Mouse (Mus musculus) liver, adult 2 months (tissue): Measurements from ENCODE around the gene Adcy10.

ENCODE experiments used
- CTCF ChIP-seq: fragments of 200-500 bp; IDR thresholded peaks from 2 replicates; pipeline ENCODE4 v1.5.1; 2011; ENCODE audit warnings: low read depth, low read length, control low read depth
- POLR2A ChIP-seq: fragments of 200-500 bp; IDR thresholded peaks from 2 replicates; pipeline ENCODE4 v1.6.1; 2011; ENCODE audit warnings: low read length, control low read depth; ENCODE audit not compliant: insufficient read depth; ENCODE audit errors: extremely low read depth

DNA sequence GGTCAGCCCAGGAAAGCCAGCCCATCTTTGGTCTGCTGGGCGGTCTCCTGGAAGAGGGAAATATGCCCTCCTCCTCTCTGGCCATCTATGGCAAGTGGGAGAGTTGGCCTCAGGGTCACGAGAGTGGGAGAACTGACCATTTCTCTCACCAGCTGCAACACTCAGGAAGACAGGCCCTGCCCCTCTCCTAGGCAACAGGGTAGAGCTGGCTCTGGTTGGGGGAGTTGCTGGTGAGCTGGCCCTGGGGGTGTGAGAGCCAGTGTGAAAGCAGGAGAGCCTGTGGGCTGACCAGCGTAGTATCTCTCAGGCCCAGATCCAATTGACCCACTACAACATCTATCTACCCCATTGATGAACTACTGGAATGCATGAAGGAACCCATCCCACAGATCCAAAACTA lies 43.3 kb upstream of the Adcy10 start:
- no peak for TF ChIP-seq CTCF
- TF ChIP-seq POLR2A, result no peak
